Mouse (Mus musculus) hindbrain, embryonic 11.5 days (tissue): ENCODE measurements at regions not wholly inside any gene's neighbourhood (a gene's known extent, or its start where the extent isn't known, plus 50 kb on each side); places are given as distances from the start of the nearest gene placed in this dataset.

Experiments
- ATAC-seq: fragments of 200-750 bp; cut with Nextera tagmentation; 2 replicates; pipeline ENCODE4 v1.8.0; 2017; ENCODE audit warnings: mild to moderate bottlenecking, moderate TSS enrichment, moderate library complexity; ENCODE audit not compliant: low FRiP score
- DNase-seq: peaks from one replicate; pipeline ENCODE4 v3.0.0-alpha.2; 2015; ENCODE audit warnings: low spot score
- H3K27ac ChIP-seq: fragments of 300-500 bp; sonication (generic); 2 replicates; pipeline ENCODE4 v1.5.1; 2014; ENCODE audit warnings: mild to moderate bottlenecking, low read depth, low read length
- H3K27me3 ChIP-seq: fragments of 300-500 bp; sonication (generic); 2 replicates; pipeline ENCODE4 v1.6.1; 2014; ENCODE audit warnings: mild to moderate bottlenecking, low read length, moderate library complexity, mixed read lengths; ENCODE audit not compliant: control insufficient read depth, insufficient read depth
- H3K36me3 ChIP-seq: fragments of 300-500 bp; sonication (generic); 2 replicates; pipeline ENCODE4 v1.6.1; 2014; ENCODE audit warnings: mild to moderate bottlenecking, low read length, moderate library complexity, mixed read lengths; ENCODE audit not compliant: control insufficient read depth, insufficient read depth
- H3K4me1 ChIP-seq: fragments of 300-500 bp; sonication (generic); replicated peaks from 2 replicates; pipeline ENCODE4 v1.6.1; 2014; ENCODE audit warnings: low read length, mixed read lengths; ENCODE audit not compliant: control insufficient read depth, insufficient read depth
- H3K4me2 ChIP-seq: fragments of 300-500 bp; sonication (generic); replicated peaks from 2 replicates; pipeline ENCODE4 v1.6.1; 2014; ENCODE audit warnings: mild to moderate bottlenecking, low read depth, low read length
- H3K4me3 ChIP-seq: fragments of 300-500 bp; sonication (generic); 2 replicates; pipeline ENCODE4 v1.5.1; 2014; ENCODE audit warnings: low read depth, low read length
- H3K9ac ChIP-seq: fragments of 300-500 bp; sonication (generic); 2 replicates; pipeline ENCODE4 v1.6.1; 2014; ENCODE audit warnings: low read depth, low read length
- H3K9me3 ChIP-seq: fragments of 300-500 bp; sonication (generic); 2 replicates; pipeline ENCODE4 v1.6.1; 2016; ENCODE audit warnings: low read length; ENCODE audit not compliant: control insufficient read depth
- WGBS: fragments of 180-500 bp; shearing (Covaris S2); extraction: QIAGEN DNeasy Blood & Tissue Kit; methylation state at CpG from one replicate; pipeline ENCODE4 v1.1.7; 2014; 5-methylcytosine and 5-hydroxymethylcytosine counted together

DNA sequence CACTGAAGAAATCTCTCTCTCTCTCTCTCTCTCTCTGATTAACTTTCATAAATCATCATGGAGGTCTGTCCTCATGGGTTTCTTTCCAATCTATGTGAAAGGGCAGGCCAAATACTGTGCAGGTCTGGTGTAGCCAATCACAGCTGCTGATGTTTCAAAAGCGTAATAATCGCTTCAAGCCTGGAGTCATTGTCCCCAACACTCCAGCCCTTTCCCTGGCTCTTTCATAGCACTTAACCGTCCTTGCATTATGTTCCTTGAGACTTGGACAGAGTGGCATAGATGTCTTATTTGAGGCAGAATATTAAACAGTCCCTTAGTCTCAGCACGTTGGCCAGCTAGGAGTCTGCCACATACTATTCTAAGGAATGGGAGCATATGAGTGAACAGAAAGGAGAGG, 286.5 kb upstream of the Kcnd2 start:
- 64% methylated on average over 4 of the region's 4 CpGs for WGBS
- Histone ChIP-seq H3K4me3 (no peak overlapping the region), H3K27ac (no peak overlapping the region), H3K4me1 (no peaks in the 10 kb centered on the region), H3K27me3 (no peaks in the 10 kb centered on the region), H3K9ac (no peak overlapping the region), H3K4me2 (no peak overlapping the region), H3K36me3 (no peaks in the 10 kb centered on the region), H3K9me3 (no peaks in the 10 kb centered on the region)
- DNase-seq = no peak
- ATAC-seq = peak; percentile 55
